Comparison of ENCODE assay signal across 24 mouse cellular contexts in genomic region chr9:112060696-112061425, GRCm38 (mm10).
DNase-seq lines count a peak whose midpoint lies in the region; ATAC-seq and TF ChIP-seq lines count a peak whose summit lies in the region.
"Had no signal": no experiment of that assay in that cellular context is flagged by ENCODE, and none has a peak within 500 bp of the region (broad histone marks: within the 10 kb centered on the region; RNA-seq: fewer than 3 reads in every experiment).

No protein-coding gene starts in this region.

- ATAC-seq in hindbrain, embryonic 12.5 days (ENCODE audit: low FRiP score): no peak
- ATAC-seq in hindbrain, embryonic 11.5 days (ENCODE audit: low FRiP score): no peak
- ATAC-seq in midbrain, postnatal 0 days (ENCODE audit: low FRiP score): no peak
- ATAC-seq: CD4-positive, CD25-positive, alpha-beta regulatory T cell, adult 4 months; inflammation-experienced regulatory T-cells, adult 6 months had no signal

- no peak overlapping the region for H3K4me3 ChIP-seq in hindbrain, embryonic 12.5 days
- no peak overlapping the region for H3K4me3 ChIP-seq in hindbrain, embryonic 11.5 days (ENCODE audit: low read depth, low read length)
- no peak overlapping the region for H3K4me3 ChIP-seq in midbrain, postnatal 0 days (ENCODE audit: low read depth, low read length)
- H3K4me3 ChIP-seq: erythroblast, embryonic 14.5 days; forebrain, embryonic 12.5 days; gastrocnemius, adult 2 months; heart, adult 2 months; heart, embryonic 12.5 days; limb, embryonic 13.5 days; lung, embryonic 15.5 days had no signal

- no peak for TF ChIP-seq CTCF in brain, embryonic 14.5 days (IDR thresholded peaks at IDR 0.05; ENCODE audit: borderline replicate concordance, extremely low read depth, insufficient read depth, insufficient read length)
- no peak for TF ChIP-seq CTCF in midbrain, postnatal 0 days (IDR thresholded peaks at IDR 0.05)

- H3K4me1 ChIP-seq in hindbrain, embryonic 12.5 days: no peaks in the 10 kb centered on the region
- no peaks in the 10 kb centered on the region for H3K4me1 ChIP-seq in hindbrain, embryonic 11.5 days (replicated peaks; ENCODE audit: control insufficient read depth, insufficient read depth, low read length)
- no peaks in the 10 kb centered on the region for H3K4me1 ChIP-seq in midbrain, postnatal 0 days (ENCODE audit: insufficient read depth, low read length)
- H3K4me1 ChIP-seq: forebrain, embryonic 12.5 days; heart, embryonic 12.5 days; limb, embryonic 13.5 days; lung, embryonic 15.5 days had no signal

- 63% methylated on average over 6 of the region's 6 CpGs for WGBS in hindbrain, embryonic 12.5 days
- 71% methylated on average over 6 of the region's 6 CpGs for WGBS in hindbrain, embryonic 11.5 days
- 36% methylated on average over 6 of the region's 6 CpGs for WGBS in midbrain, postnatal 0 days

- H3K9me3 ChIP-seq in hindbrain, embryonic 12.5 days (replicated peaks): no peaks in the 10 kb centered on the region
- H3K9me3 ChIP-seq in hindbrain, embryonic 11.5 days (ENCODE audit: control insufficient read depth, low read length): no peaks in the 10 kb centered on the region
- no peaks in the 10 kb centered on the region for H3K9me3 ChIP-seq in midbrain, postnatal 0 days (ENCODE audit: low read length)
- H3K9me3 ChIP-seq: forebrain, embryonic 12.5 days; heart, embryonic 12.5 days; limb, embryonic 13.5 days; lung, embryonic 15.5 days had no signal

- DNase-seq in hindbrain, embryonic 11.5 days (ENCODE audit: low spot score): no peak
- DNase-seq in layer of hippocampus, adult 9-11 months: peak; percentile 77
- no peak for DNase-seq in layer of hippocampus, postnatal 36 days
- DNase-seq in brain, embryonic 14.5 days (ENCODE audit: low read depth): peak; percentile 65
- no peak for DNase-seq in midbrain, postnatal 0 days (ENCODE audit: low spot score)
- DNase-seq in lung, postnatal 36 days: no peak
- DNase-seq: adrenal gland, postnatal 14 days; cerebellum, adult 2 months; cerebellum, postnatal 14 days; gastrocnemius, adult 2 months; gastrocnemius, postnatal 36 days; heart, adult 2 months; kidney, adult 11 months; kidney, postnatal 14 days; right cerebral cortex, postnatal 14 days had no signal

- no peaks in the 10 kb centered on the region for H3K27me3 ChIP-seq in hindbrain, embryonic 12.5 days
- H3K27me3 ChIP-seq in hindbrain, embryonic 11.5 days (ENCODE audit: control insufficient read depth, insufficient read depth, low read length): no peaks in the 10 kb centered on the region
- H3K27me3 ChIP-seq in midbrain, postnatal 0 days (ENCODE audit: insufficient read depth, low read length): no peaks in the 10 kb centered on the region
- H3K27me3 ChIP-seq: limb, embryonic 13.5 days; lung, embryonic 15.5 days had no signal

- H3K4me2 ChIP-seq in hindbrain, embryonic 12.5 days (replicated peaks): no peak overlapping the region
- no peak overlapping the region for H3K4me2 ChIP-seq in hindbrain, embryonic 11.5 days (replicated peaks; ENCODE audit: low read depth, low read length)
- no peak overlapping the region for H3K4me2 ChIP-seq in midbrain, postnatal 0 days (ENCODE audit: low read depth, low read length, poor library complexity, severe bottlenecking)
- H3K4me2 ChIP-seq: forebrain, embryonic 12.5 days; heart, embryonic 12.5 days; limb, embryonic 13.5 days; liver, embryonic 11.5 days; lung, embryonic 15.5 days had no signal

- no peak overlapping the region for H3K9ac ChIP-seq in hindbrain, embryonic 12.5 days
- no peak overlapping the region for H3K9ac ChIP-seq in hindbrain, embryonic 11.5 days (ENCODE audit: low read depth, low read length)
- no peak overlapping the region for H3K9ac ChIP-seq in midbrain, postnatal 0 days (replicated peaks; ENCODE audit: low read length, poor library complexity, severe bottlenecking)
- H3K9ac ChIP-seq: forebrain, embryonic 12.5 days; heart, embryonic 12.5 days; limb, embryonic 13.5 days; lung, embryonic 15.5 days had no signal

- H3K36me3 ChIP-seq in hindbrain, embryonic 12.5 days: no peaks in the 10 kb centered on the region
- no peaks in the 10 kb centered on the region for H3K36me3 ChIP-seq in hindbrain, embryonic 11.5 days (ENCODE audit: control insufficient read depth, insufficient read depth, low read length)
- peaks cover 5% of the 10 kb centered on the region for H3K36me3 ChIP-seq in midbrain, postnatal 0 days (ENCODE audit: insufficient read depth, low read length)
- H3K36me3 ChIP-seq: forebrain, embryonic 12.5 days; heart, embryonic 12.5 days; limb, embryonic 13.5 days; lung, embryonic 15.5 days had no signal

- peak overlapping the region; percentile 48; the same call in 1 of the 2 replicates for H3K27ac ChIP-seq in hindbrain, embryonic 12.5 days
- no peak overlapping the region for H3K27ac ChIP-seq in hindbrain, embryonic 11.5 days (ENCODE audit: low read depth, low read length)
- peak overlapping the region; percentile 47; the same call in 1 of the 2 replicates for H3K27ac ChIP-seq in midbrain, postnatal 0 days (ENCODE audit: low read depth, low read length)
- H3K27ac ChIP-seq: forebrain, embryonic 12.5 days; gastrocnemius, adult 2 months; heart, adult 2 months; limb, embryonic 13.5 days; lung, embryonic 15.5 days had no signal

- TF ChIP-seq POLR2A in brain, embryonic 14.5 days (IDR thresholded peaks at IDR 0.05; ENCODE audit: borderline replicate concordance, extremely low read depth, insufficient read depth, insufficient read length, poor library complexity, severe bottlenecking): no peak

Comparison
In these comparisons a context has a peak if more than half of its experiments do, and no peak if none do; other contexts are left out.
1. DNase-seq: peak in layer of hippocampus, adult 9-11 months (single experiment) and brain, embryonic 14.5 days (single experiment); none in hindbrain, embryonic 11.5 days (single experiment), layer of hippocampus, postnatal 36 days (0 of 2), midbrain, postnatal 0 days (single experiment) and lung, postnatal 36 days (single experiment).